Mouse (Mus musculus) midbrain, embryonic 14.5 days (tissue): ENCODE measurements at regions not wholly inside any gene's neighbourhood (a gene's known extent, or its start where the extent isn't known, plus 50 kb on each side); places are given as distances from the start of the nearest gene placed in this dataset.

Experiments
- ATAC-seq: fragments of 200-750 bp; cut with Nextera tagmentation; 2 replicates; pipeline ENCODE4 v1.8.0; 2017; ENCODE audit warnings: moderate number of reproducible peaks, moderate library complexity; ENCODE audit not compliant: low FRiP score, low TSS enrichment
- DNase-seq: peaks from one replicate; pipeline ENCODE4 v3.0.0-alpha.2; 2015
- H3K27ac ChIP-seq: fragments of 300-500 bp; sonication (generic); replicated peaks from 2 replicates; pipeline ENCODE4 v1.5.1; 2014; ENCODE audit warnings: mild to moderate bottlenecking, low read depth, low read length, moderate library complexity
- H3K27me3 ChIP-seq: fragments of 300-500 bp; sonication (generic); 2 replicates; pipeline ENCODE4 v1.6.1; 2014; ENCODE audit warnings: low read length, control low read depth, mixed read lengths; ENCODE audit not compliant: control insufficient read depth, insufficient read depth
- H3K36me3 ChIP-seq: fragments of 300-500 bp; sonication (generic); 2 replicates; pipeline ENCODE4 v1.6.1; 2014; ENCODE audit warnings: low read length, control low read depth; ENCODE audit not compliant: control insufficient read depth, insufficient read depth
- H3K4me1 ChIP-seq: fragments of 300-500 bp; sonication (generic); 2 replicates; pipeline ENCODE4 v1.6.1; 2014; ENCODE audit warnings: mild to moderate bottlenecking, antibody characterized with exemption, low read length, control low read depth; ENCODE audit not compliant: control insufficient read depth, insufficient read depth
- H3K4me2 ChIP-seq: fragments of 300-500 bp; sonication (generic); 2 replicates; pipeline ENCODE4 v1.6.1; 2014; ENCODE audit warnings: mild to moderate bottlenecking, low read length, moderate library complexity
- H3K4me3 ChIP-seq: fragments of 300-500 bp; sonication (generic); replicated peaks from 2 replicates; pipeline ENCODE4 v1.5.1; 2014; ENCODE audit warnings: low read depth, low read length
- H3K9ac ChIP-seq: fragments of 300-500 bp; sonication (generic); replicated peaks from 2 replicates; pipeline ENCODE4 v1.6.1; 2014; ENCODE audit warnings: mild to moderate bottlenecking, low read length, moderate library complexity
- H3K9me3 ChIP-seq: fragments of 300-500 bp; sonication (generic); 2 replicates; pipeline ENCODE4 v1.6.1; 2016; ENCODE audit warnings: low read length, control low read depth, mixed read lengths; ENCODE audit not compliant: control insufficient read depth
- WGBS: fragments of 180-500 bp; shearing (Covaris S2); extraction: QIAGEN DNeasy Blood & Tissue Kit; methylation state at CpG from one replicate; pipeline ENCODE4 v1.1.7; 2014; 5-methylcytosine and 5-hydroxymethylcytosine counted together

DNA sequence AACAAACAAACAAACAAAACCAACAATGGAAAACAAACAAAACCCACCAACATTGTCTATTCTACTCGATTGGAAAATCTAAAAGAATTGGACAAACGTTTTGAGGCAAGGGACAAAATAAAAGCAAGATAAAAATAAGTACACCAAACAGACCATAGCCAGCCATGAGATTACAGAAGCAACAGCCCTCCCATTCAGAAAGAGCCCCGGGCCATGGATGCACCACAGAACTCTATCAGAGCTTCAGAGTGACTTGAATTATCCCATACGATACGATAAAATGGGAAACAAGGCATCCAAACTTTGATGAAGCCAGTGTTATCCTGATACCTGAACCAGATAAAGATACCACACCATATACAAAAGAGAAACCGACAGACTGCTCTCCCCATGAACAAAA lies 68.7 kb downstream of the Npepl1 start:
- no peaks in the 10 kb centered on the region for H3K36me3 ChIP-seq
- no peaks in the 10 kb centered on the region for H3K9me3 ChIP-seq
- no peak overlapping the region for H3K4me2 ChIP-seq
- no peak overlapping the region for H3K27ac ChIP-seq
- no peaks in the 10 kb centered on the region for H3K27me3 ChIP-seq
- 82% methylated on average over 6 of the region's 6 CpGs for WGBS
- ATAC-seq (no peak), DNase-seq (no peak)
- H3K4me1 ChIP-seq = no peaks in the 10 kb centered on the region
- no peak overlapping the region for H3K9ac ChIP-seq
- no peak overlapping the region for H3K4me3 ChIP-seq

DNA sequence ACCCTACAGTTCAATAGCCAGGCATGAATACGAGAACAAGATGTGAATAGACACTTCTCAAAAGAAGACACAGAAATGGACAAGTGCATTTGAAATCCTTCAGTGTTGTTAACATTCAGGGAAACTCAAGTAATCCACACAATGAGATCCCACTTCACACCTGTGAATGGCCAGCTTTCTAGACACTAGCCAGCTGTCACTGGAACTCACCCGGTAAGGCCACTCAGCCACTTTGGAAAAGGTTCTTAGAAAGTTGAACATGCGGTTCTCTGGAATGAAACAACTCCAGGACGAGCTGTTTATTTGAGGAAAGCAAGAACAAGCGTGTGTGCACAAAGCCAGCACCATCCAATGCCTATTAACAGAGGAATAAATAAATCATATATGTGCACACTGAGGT lies 74.6 kb downstream of the Npepl1 start:
- no peak overlapping the region for H3K27ac ChIP-seq
- no peaks in the 10 kb centered on the region for H3K36me3 ChIP-seq
- no peak overlapping the region for H3K9ac ChIP-seq
- H3K27me3 ChIP-seq = no peaks in the 10 kb centered on the region
- H3K4me2 ChIP-seq = no peak overlapping the region
- H3K4me3 ChIP-seq = no peak overlapping the region
- H3K9me3 ChIP-seq = no peaks in the 10 kb centered on the region
- H3K4me1 ChIP-seq = no peaks in the 10 kb centered on the region
- ATAC-seq (no peak), DNase-seq (no peak)
- WGBS = 84% methylated on average over 5 of the region's 5 CpGs

DNA sequence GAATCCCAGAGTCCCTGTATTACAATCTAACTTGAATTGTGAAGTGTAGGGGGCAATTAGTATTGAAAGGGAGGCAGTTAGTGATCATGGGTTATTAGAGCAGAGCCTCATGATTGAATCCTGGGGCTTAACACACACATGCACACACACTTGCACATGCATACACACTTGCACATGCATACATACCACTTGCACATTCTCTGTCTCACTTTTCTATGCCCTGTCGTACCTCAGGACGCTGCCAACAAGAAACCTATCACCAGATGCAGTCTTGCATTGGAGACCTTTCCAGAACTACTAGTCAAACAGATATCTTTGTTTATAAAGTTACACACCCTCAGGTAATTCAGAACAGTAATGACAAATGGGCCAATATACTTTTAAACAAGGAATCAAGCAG lies 80.9 kb downstream of the Npepl1 start:
- ATAC-seq (no peak), DNase-seq (no peak)
- Histone ChIP-seq H3K27me3 (no peaks in the 10 kb centered on the region), H3K9ac (no peak overlapping the region), H3K9me3 (peaks cover 4% of the 10 kb centered on the region; the same call in 1 of the 2 replicates), H3K4me2 (no peak overlapping the region), H3K27ac (no peak overlapping the region), H3K36me3 (no peaks in the 10 kb centered on the region), H3K4me3 (no peak overlapping the region), H3K4me1 (no peaks in the 10 kb centered on the region)
- 88% methylated on average over 2 of the region's 2 CpGs for WGBS

DNA sequence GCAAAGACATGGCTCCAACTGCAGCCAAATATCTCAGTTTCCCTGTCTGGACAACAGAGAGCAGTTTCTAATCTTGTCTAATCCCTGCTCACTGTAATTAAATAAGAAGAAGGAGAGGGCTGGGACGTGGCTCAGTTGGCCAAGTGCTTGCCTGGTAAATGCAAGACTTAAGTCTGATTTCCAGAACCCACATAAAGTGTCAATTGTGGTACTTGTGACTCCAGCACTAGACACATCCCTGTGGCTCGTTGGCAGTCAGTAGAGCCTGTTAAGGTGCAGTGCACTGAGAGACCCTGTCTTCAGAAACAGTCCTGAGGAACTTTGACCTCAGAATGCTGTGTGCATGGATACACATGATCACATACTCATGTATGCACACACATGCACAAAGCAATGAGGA lies 81.4 kb downstream of the Npepl1 start:
- Histone ChIP-seq H3K4me3 (no peak overlapping the region), H3K4me1 (no peaks in the 10 kb centered on the region), H3K4me2 (no peak overlapping the region), H3K36me3 (no peaks in the 10 kb centered on the region), H3K9me3 (peaks cover 4% of the 10 kb centered on the region; the same call in 1 of the 2 replicates), H3K27ac (no peak overlapping the region), H3K9ac (no peak overlapping the region), H3K27me3 (no peaks in the 10 kb centered on the region)
- ATAC-seq = no peak
- 71% methylated on average over 2 of the region's 2 CpGs for WGBS
- no peak for DNase-seq

DNA sequence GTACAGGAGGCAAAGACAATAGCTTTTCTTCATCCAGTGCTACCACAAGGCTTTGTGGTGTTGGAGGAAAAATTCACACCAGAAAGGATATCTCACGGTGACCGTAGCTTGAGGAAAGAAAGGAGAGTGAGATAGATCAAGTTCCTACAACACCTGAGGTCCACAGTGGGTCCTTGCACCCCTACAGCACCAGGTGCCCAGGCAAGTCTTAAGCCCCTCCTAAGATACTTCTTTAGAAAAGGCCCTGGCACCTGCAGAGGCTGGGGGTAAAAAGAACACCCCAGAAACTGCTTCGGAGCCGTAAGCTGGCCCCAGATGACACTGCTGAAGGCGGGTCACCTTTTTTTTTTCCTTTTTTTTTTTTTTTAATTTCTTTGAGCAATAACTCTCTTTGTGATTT lies 81.9 kb downstream of the Npepl1 start:
- Histone ChIP-seq H3K4me1 (no peaks in the 10 kb centered on the region), H3K4me3 (no peak overlapping the region), H3K27me3 (no peaks in the 10 kb centered on the region), H3K36me3 (no peaks in the 10 kb centered on the region), H3K9ac (no peak overlapping the region), H3K4me2 (no peak overlapping the region), H3K27ac (no peak overlapping the region), H3K9me3 (peaks cover 4% of the 10 kb centered on the region; the same call in 1 of the 2 replicates)
- 99% methylated on average over 5 of the region's 5 CpGs for WGBS
- no peak for ATAC-seq
- DNase-seq = no peak

DNA sequence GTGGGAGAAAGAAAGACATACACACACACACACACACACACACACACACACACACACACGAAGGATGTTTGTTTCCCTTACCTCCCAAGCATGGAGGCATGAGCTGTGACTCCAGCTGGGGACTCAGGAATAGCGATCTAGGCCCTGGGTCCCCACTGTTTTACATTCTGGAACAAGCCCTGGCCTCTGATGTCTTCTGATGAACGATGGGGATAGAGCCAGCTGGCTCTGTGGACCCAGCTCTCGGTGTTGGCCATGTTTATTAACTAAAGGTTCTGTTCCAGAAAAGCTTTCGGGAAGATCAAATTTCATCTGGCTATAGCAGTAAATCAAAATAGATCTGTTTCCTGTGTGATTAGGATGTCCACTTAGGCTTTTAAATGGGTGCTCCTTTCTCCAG lies 83.4 kb downstream of the Npepl1 start:
- Histone ChIP-seq H3K9me3 (peaks cover 4% of the 10 kb centered on the region; the same call in 1 of the 2 replicates), H3K27me3 (no peaks in the 10 kb centered on the region), H3K4me2 (no peak overlapping the region), H3K9ac (no peak overlapping the region), H3K4me1 (no peaks in the 10 kb centered on the region), H3K27ac (no peak overlapping the region), H3K36me3 (no peaks in the 10 kb centered on the region), H3K4me3 (no peak overlapping the region)
- WGBS = 82% methylated on average over 5 of the region's 5 CpGs
- ATAC-seq (no peak), DNase-seq (no peak)

DNA sequence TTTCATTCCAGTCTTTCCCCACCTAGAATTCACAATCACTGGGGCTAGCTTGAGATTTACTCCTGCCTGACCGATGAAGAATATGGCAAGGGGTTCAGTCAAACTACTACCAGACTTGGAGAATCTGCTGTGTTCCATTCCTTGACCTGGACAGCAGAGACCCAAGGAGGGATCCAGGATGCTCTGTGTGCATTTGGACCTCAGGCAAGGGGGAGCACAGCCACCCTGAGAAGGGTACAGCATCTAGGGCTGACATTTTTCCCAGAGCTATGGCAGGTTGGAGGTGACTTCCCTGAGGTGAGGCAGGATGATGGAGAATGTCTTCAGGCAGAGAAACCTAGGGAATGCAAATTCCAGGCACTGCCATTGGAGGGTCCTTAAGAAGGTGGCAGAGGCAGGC lies 85.5 kb downstream of the Npepl1 start:
- Histone ChIP-seq H3K4me2 (no peak overlapping the region), H3K9ac (no peak overlapping the region), H3K27me3 (no peaks in the 10 kb centered on the region), H3K9me3 (peaks cover 4% of the 10 kb centered on the region; the same call in 1 of the 2 replicates), H3K4me1 (no peaks in the 10 kb centered on the region), H3K36me3 (no peaks in the 10 kb centered on the region), H3K27ac (no peak overlapping the region), H3K4me3 (no peak overlapping the region)
- DNase-seq = no peak
- whole genome bisulfite sequencing = 95% methylated on average over 1 of the region's 1 CpGs
- no peak for ATAC-seq

DNA sequence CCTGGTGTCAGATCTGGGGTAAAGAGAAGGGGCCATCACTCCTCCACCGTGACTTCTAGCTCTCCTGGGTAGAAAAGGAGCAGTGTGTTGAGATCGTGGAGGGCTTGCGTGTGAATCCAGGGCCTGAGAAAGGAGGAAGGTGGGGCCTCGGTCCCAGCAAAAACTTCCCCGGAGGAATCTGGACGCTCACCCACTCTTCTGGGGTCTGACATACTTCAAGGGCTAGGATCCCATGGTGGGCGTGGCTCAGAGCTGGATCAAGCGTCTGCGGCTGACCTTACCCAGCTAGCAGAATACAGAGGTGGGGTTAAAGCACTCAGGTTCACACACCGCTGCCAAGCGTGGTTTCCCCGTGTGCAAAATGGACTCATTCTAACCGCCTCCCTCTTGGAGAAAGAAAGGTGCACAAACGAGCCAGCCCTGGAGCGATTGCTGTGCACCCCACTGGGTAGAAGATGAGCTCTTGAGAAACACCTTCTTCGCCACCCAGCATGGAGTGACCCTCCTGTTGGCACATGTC lies 86.6 kb downstream of the Npepl1 start:
- WGBS = 87% methylated on average over 16 of the region's 16 CpGs
- Histone ChIP-seq H3K4me2 (no peak overlapping the region), H3K4me1 (no peaks in the 10 kb centered on the region), H3K27me3 (no peaks in the 10 kb centered on the region), H3K36me3 (no peaks in the 10 kb centered on the region), H3K4me3 (no peak overlapping the region), H3K9ac (no peak overlapping the region), H3K9me3 (no peaks in the 10 kb centered on the region), H3K27ac (no peak overlapping the region)
- no peak for ATAC-seq
- DNase-seq = no peak

DNA sequence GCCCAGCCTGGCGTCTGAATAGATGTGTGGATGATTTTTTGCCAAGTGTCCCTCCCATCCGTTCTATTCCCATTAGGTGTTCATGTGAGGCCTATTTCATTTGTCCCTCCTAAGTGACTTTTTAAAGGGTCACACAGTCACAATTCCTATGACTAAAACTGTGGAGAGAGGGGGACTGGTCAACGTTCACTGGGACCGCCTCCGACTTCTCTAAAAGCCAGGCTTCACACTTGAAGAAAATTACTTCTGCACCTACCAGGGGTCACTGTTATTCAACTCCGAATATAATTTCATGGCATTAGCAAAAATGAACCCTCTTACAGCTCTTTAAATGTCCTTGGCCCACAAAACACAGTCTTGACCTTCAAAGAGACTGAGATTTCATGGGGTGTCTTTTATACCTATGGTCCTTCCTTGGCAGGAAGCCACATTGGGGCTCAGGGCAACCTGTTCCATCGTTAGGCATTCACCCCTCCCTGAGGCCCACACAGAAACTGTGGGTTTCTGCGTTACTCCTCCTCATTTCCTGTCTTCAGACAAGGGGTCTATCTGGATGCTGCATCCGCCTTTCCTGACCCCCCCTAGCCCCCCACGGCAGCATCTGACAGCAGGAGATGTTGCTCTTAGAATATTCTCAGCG lies 86.7 kb upstream of the Gnas start:
- H3K27ac ChIP-seq = no peak overlapping the region
- H3K36me3 ChIP-seq = no peaks in the 10 kb centered on the region
- no peaks in the 10 kb centered on the region for H3K4me1 ChIP-seq
- H3K4me3 ChIP-seq = no peak overlapping the region
- 88% methylated on average over 11 of the region's 11 CpGs for WGBS
- ATAC-seq (no peak), DNase-seq (no peak)
- H3K27me3 ChIP-seq = no peaks in the 10 kb centered on the region
- H3K9ac ChIP-seq = no peak overlapping the region
- H3K9me3 ChIP-seq = no peaks in the 10 kb centered on the region
- H3K4me2 ChIP-seq = no peak overlapping the region
